Mouse (Mus musculus) embryo, embryonic 9.5 days (tissue): Measurements from ENCODE around the gene Dip2c.

Experiments used
- DNase-seq: peaks from one replicate; pipeline ENCODE4 v3.0.0-alpha.2; 2017; ENCODE audit errors: extremely low spot score

Gene Dip2c

DNA sequence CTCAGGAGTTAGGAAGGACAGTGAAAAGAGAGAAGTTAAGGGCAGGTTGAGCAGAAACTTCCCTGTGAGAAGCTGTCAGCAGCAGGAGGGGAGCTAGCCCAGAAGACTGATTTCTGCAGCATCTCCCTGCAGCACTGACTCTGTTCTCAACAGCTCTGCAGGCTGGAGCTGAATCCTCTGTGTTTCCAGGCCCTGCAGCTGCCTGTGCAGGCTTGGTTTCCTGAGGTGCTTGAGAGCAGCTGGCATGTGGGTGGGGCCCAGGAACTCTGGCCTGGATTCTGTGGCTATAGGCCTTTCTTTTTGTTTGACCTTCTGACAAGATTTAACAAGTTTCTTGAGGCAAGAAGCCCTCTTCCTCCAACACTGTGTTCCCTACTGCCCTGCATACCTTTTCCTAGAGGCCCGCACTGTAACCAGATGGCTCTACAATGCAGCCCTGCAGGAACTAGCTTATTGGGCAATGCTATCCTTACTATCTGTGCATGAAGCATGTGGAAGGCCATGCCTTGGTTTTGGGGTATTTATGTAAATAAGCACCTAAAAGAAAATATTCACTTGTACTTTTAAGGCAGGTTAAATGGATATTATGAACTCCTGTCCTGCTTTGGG, 53.1 kb downstream of the Dip2c start:
- peak; percentile 42 for DNase-seq

DNA sequence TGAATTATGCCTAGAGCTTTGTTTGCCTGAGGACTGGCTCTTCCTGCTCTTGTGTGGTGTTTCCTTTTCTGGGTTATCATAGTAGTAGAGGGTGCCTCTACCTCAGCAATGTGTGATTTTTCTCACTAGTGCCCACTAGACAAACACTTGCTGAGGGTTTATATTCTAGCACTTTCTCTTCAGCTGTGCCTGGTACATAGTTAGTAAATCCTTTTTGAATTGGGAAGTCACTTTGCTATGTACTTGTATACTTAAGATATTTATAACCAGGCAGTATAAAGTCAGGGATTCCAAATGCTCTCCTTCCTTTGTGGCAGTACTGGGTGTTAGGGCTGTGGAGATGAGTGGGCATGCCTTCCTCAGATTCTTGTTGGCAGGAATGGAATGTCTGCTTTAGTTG, 56.9 kb downstream of the Dip2c start:
- DNase-seq: no peak

DNA sequence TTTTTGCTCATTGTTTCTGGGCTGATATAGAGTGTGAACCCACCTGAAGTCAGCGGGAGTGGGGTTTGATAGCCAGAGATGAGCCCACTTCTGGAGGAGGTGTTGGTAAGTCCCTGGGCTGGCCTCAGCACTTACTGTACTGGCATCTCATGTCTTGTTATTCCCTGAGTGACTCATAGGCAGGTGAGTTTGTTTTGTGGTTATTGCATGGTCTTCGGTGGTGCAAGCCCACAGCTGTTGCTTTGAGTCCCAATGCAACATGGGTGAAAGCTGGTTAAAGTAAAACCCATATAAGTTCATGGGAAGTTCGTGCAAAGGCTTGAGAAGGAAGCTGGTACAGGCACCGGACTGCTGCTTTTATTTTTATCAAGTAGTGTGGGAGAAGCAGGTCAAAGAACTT, 64.0 kb downstream of the Dip2c start:
- DNase-seq: no peak

DNA sequence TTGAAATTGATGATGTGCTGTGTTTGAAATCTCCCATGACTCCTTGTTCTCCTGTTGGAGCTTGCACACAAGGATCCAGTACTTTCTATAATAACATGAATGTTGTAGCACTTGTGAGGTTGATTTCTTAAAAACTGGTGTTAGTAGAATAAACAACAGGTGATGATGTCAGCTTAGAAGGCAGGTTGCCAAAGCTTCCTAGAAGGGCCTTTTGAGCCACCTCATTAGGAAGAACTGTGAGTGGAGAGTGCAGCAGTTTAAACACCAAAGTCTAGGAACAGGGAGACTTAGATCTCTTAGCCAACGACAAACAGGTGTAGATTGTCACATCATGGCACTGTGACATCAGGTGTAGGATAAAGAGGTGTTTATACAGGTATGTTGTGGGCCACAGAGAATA, 66.4 kb downstream of the Dip2c start:
- no peak for DNase-seq

DNA sequence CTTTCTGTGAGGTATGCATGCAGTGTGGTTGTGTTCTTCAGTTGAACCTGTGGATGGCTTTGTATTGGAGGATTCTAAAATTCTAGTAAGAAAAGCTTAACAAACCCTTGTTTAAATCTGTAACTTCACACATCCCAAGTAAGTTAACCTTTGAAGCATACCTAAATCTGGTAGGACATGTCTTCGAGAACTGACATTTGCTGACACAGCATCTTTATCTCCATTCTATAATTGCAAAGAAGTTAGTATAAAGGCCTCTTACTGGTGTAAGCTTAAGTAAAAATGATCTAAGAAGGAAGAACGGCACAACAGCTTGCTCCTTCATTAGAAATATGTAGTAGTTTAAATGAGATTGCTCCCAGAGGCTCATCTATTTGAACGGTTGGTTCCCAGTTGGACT, 71.1 kb downstream of the Dip2c start:
- no peak for DNase-seq

DNA sequence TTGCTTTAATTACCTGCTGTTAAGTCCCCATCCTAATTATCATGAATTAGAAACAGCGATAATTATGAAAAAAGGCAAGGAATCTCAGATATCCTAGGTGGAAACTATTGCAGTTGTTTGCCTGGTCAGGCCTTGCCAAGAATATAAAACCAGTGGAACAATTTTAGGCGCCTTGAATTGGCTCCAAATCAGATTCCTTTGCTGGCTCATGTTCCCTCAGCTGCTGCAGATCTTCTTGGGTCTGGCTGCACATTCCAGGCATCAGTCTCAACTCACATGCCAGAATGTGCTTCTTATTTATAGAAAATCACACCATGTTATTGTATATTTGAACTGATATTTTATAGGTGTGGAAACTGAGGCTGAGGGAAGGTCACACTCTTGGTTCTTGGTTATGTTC, 74.3 kb downstream of the Dip2c start:
- no peak for DNase-seq

DNA sequence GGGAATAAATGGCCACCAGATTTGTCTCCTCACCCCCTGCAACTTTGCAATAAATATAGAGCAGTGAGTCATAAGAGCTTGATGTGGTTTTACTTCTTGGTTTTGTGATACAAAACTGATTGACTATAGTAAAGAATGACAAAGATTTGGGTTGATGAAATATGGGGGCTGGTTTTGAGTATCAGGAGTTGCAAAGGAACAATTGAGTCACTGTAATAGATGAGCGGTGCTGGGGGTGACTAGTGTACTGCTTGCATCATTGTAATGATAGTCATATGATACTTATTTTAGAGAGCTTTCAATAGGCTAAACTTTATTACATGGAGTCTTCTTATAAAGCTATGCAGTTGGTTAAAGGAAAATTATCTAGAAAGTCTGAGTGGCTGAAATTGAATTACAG, 77.6 kb downstream of the Dip2c start:
- no peak for DNase-seq

DNA sequence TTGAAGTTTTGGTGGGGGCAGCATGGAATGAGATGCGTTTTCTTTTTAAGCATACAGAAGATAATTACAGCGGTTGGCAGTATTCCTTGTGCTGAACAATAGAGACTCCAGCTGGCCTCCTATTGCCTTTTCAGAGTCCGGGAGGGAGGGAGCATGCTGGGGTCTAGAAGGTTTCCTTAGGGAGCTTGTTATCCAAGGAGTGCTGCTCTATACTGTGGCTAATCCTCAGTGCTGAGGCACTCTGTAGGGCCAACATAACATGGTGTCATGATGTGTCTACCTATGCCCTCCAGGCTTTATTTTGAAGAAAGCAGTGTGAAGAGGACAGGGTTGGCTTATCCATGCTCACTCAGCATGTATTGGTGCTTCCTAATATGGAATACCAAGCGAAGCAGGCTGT, 79.0 kb downstream of the Dip2c start:
- peak; percentile 2 for DNase-seq

DNA sequence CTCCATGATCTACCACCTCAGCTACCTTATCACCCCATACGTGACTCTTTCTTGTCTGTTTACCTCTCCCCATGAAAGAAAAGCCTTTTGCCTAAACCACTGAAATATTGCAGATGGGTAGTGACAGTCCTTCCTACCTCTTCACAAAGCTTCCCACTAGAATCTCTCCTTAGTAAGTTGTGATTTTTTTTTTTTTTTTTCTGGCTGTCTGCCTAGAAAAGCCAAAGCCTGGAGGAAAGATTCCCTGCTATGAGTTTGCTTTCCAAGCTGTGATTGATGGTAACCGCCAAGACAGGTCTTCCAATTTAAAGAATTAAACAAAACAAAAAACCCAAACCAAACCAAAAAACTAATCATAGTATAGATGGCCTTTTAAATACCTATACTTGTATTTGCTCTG, 85.1 kb downstream of the Dip2c start:
- DNase-seq: no peak

DNA sequence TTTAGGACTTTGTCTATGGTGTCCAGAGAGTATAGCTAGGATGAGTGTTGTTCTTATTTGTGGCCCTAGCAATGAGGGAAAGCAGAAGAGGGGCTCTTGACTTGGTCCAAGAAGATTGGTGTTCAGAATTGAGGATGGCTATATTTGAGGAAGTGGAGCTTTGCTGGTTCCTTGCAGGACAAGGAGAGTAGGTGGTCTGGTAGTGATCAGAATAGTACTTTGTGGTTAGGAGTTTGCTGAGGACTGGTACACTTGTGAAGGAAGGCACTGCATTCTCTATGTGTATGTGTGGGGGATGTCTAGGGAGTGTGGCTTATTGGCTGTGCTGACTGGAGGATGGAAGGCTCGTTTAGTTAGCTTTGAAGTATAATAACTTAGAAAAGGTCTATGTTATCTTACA, 95.1 kb downstream of the Dip2c start:
- no peak for DNase-seq

DNA sequence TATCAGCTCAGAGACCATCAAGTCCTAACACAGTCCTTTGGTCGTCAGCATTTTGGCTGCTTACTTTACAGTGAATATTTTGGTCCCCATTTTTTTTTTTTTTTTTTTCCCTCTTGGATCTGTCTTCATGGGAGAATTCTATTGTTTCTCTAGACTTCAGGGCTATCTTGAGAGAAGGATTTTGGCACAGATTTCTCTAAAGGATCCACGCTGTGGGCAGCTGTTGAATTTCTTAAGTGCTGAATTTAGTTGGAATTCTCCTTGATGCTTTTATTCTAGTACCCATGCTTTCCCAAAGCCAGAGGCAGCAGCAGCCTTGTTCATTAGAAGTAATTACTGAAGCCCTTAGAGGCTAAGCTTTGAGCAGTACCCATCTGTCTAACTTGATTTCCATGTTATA, 100.8 kb downstream of the Dip2c start:
- no peak for DNase-seq

DNA sequence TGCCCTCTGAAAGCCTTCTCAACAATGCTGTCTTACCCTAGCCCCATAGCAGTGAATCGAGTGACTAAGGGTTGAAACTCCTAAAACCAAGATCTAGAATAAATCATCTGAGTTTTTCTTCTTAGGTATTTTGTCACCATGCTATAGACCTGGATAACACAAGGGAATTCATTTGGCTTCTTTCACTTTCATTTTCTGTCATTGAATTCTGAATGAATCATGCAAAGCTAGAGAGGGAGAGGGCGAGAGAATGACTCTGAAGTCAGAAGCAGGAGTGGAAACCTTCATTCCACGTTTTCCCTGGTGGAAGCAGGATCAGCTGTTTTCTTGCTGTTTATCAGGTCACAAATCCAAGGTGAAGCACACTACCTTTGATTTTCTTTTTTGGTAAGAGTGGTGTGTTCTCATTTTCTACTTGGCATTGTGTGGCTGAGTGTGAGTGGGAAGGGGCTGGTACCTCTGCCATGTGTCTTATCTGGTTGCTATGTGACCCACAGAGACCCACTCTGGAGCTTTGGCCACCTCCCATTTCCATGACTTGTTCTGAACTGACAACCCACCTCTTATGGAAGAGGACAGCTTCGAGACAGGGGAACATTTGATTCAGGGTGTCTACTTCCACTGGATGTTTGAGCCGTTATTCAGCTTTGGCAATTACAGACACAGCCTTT, 104.5 kb downstream of the Dip2c start:
- DNase-seq: no peak

DNA sequence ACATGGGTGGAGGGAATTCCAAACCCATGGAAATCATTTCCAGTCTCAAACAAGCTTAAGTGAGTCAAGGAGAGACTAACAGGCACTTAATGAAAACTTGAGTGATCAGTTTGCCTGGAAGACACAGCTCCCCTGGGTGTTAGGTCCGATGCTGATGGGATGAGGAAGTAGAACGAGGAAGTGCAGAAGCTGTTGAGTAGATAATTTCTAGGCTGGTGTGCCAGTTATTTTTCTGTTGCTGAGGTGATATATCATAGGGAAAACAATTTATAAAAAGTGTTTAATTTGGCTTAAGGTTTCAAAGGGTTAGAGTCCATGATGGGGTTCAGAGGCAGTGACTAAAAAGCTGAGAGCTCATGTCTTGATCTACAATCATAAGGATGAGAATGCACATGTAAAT, 111.7 kb downstream of the Dip2c start:
- DNase-seq: no peak

DNA sequence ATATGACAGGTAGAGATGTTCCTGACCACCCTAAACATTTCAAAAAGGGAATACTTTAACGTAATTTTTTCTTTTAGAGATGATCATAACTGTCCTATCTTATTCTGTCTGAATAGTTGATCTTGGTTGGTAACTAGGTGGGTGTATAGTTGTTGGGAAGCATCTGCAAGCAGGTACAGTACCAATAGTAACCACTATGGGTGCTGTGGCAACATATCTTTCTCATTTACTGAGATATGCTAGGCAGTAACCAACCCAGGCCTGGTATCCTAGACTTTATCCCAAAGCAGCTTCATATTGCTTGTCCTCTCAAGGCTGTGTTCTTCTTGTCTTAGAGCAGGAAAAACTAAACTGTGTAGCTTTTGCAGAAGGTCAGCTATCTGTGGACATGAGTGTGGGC, 113.0 kb downstream of the Dip2c start:
- no peak for DNase-seq

DNA sequence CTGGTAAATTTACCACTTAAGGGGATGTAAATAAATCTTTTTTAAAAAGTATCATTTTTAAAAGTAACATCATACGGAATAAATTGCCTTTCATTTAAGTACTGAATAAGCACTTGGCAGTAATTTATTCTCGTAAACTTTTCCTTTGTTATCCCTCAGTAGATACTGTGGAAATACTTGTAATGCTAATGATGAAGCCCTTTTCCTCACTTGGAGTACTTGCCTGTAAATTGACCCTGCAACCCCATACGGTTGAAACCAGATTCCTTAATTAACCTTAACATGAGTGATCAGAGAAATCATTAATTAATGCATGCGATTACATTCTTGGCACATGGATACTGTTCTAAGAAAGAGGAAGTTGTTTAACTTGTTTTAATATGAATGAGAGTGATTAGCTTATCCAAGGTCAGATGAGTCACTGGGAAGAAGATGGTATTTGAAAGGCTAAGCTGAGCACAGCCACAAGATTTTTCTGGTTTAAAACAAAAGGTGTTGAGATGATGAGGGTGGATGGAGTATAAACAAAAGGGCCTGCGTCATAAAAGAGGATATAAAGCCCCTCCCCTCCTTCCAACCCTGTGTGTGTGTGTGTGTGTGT, 114.0 kb downstream of the Dip2c start:
- DNase-seq: no peak

DNA sequence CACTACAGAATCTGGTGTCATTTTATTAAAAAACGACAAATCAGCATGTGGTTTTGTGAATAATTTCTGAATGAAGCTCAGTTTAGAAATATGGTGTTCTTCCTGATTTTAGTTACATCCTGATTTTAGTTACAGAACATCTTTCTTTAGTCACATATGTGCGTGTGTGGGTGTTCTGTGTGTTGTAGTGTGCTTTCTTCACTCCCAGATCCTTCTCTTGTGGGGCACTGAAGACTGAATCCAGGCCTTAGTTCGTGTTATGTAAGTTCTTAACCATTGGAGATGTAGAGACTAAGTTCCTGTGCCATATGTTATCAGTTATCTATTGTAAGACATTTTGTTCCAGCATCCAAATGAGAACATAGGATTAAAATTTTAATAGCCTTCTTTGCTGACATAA, 117.1 kb downstream of the Dip2c start:
- no peak for DNase-seq

DNA sequence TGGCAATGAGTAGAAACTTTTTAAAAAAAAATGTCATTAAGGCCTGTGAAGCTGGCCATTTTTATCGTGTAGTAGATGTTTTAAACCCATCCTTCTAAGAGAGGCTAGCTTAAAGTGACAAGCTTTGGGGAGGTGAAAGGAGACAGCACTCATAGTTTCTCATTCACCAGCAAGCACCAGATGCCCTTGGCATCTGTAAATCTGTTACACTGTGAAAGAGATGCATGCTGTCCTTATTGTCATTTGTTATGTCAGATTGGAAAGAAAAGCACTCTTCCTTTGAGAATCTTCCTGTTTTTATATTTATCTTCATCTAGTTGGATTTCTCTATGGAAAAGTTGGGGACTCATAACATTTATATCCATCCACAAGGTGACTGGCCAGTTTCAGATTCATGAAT, 119.0 kb downstream of the Dip2c start:
- DNase-seq: no peak

DNA sequence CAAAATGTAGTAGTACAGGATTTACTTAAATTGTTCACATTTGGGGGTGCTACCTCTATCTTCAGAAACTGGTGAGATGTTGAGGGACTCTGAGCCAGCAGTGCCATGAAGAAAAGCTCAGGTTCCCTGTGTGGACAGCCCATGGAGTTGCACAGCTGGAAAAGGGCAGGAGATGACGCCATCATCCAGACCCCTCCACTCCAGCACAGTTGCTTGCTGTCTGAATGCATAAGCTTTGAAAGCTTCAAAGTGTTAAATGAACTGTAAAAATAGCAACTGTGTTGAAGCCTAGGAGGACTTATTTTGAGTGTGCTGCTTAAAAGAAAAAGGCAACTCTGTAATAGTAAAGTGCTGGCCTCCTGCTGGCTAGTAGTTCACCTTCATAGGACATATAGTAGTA, 122.5 kb downstream of the Dip2c start:
- peak; percentile 12 for DNase-seq

DNA sequence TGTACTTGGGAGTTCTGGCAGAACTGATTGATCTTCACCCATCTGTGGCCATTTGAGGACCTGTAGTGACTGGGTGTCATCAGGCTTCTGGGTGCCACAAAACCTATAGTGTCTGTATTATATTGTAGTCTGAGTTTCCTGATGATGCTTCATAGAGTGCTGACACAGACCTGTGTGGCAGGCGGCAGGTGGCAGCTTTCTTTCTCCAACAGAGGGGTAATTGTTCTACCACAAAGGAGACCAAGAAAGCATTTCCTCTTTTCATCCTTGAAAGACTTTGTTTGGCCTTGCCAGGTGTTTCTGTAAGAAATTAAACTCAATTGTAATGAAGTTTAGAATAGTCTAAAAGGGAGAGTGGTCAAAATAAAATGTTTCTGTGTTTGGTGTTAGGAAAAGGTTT, 129.1 kb downstream of the Dip2c start:
- no peak for DNase-seq

DNA sequence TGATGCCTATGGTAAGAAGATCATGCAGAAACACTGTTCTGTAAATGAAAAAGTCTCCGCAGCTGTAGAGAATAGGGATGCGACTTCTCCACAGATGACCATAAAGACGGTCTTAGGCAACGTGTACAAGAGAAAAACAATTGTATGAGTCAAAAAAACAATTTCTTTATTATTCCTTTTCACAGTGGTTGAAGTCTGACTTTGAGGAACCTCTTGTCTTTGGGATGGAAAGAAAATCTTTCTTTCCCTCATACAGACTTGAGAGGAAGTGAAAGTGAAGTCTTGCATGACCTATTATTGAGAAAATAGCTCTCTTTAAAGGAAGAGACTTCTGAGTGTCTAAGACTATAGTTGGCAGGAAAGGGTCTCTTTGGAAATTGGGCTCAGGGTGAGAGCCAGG, 132.7 kb downstream of the Dip2c start:
- DNase-seq: no peak

DNA sequence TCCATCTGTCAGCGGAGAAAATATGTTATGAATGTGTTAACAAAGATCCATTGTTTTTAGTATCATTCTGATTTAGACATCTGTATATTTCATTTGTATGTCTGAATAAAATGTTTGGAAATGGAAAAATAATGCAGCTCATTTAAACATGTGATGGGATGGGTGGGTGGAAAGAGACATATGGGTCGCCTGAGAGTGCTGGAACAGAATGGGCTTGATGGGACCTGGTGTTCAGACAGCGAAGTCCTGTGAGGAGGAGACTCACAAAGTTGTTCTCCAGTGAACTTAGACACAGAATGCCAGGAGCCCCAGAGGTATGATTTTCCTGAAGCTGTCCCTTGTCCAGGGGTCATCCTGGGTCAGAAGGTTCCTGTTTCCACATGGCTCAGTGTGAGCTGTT, 142.1 kb downstream of the Dip2c start:
- no peak for DNase-seq

DNA sequence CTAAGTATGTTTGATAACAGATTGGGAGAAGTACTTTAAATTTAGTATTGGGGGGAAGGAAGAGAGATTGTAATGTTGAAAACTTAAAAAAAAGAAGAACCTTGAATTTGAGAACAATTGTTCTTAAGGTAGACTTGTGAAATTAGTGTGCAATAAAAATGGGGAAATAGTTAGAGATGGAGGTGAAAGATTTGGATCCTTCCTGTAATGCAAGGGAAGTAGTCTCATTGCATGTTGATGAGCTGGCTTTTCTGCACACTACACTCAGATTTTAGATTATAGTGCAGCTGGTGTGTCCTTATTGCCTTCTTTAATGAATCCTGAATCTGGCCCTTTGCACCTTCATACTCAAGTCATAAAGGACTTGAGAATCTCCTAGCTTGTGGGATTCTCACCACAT, 142.9 kb downstream of the Dip2c start:
- DNase-seq: no peak

DNA sequence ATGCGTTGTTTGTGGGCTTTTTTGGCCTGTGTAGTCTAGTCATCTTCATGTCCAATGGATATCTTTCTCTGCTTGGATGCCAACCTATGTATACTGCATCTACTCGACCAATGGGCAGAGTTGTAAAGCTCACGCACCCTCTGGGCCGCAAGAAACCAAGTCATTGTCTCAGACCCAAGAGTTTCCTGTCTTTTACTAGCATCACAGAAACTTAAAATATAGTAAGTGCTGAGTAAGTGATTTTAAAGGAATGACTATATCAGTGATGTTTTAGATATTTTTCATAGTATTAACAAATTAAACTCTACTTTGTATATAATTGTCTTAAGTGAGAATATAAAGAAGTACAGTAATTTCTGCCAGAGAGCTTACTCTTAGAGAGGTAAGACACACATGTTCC, 145.6 kb downstream of the Dip2c start:
- DNase-seq: no peak

DNA sequence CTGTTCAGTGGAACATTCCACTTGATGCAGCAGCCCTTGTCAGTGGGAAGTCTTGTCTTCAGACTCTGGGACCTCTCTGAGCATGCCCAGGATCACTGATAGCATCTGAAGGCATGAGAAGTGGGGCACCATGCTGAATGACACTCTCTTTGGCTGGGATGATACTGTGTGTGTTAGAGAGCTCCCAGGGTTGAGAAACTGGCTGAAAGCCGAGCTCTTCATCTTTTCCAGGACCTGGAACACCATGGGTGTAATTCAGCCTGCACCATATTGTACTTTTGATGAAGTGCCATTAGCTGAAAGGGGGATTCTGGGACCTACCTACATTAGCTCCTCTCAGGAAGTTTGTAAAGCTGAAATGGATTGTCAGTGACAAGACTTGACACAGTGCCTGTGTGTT, 146.5 kb downstream of the Dip2c start:
- no peak for DNase-seq
